Mouse (Mus musculus): ENCODE measurements around the gene Them5. TPM values are rescaled to one million over a fixed set of nuclear protein-coding genes. Genes with fewer than 3 reads are reported as not detected.

The Them5 gene
- total RNA-seq (2023), result not detected in 4 replicates

DNA sequence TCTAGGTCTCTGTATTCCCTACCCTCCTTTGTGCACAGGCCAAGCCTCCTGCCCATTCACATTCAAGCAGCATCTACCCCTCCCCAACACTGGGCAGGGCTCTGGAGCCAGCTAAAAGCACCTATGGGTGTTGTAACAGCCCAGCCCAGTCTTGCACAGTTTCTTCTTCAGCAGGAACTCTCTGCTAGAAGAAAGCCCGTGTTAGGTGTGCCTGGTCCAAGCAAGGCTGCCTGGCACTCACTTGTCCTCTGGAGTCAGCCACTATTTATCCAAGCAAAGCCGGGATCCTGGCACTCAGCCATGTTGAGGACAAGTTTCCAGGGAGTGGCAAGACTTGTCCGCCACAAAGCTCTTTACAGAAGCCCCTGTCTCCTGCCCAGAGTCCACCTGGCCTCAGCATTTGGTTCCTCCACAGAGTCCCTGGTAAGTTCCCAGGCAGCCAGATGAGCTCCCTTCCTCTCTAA, at the start of gene Them5:
Gene Them5, plus strand, starts transcription at position 141 of the 464 bp plus-strand sequence.

DNA sequence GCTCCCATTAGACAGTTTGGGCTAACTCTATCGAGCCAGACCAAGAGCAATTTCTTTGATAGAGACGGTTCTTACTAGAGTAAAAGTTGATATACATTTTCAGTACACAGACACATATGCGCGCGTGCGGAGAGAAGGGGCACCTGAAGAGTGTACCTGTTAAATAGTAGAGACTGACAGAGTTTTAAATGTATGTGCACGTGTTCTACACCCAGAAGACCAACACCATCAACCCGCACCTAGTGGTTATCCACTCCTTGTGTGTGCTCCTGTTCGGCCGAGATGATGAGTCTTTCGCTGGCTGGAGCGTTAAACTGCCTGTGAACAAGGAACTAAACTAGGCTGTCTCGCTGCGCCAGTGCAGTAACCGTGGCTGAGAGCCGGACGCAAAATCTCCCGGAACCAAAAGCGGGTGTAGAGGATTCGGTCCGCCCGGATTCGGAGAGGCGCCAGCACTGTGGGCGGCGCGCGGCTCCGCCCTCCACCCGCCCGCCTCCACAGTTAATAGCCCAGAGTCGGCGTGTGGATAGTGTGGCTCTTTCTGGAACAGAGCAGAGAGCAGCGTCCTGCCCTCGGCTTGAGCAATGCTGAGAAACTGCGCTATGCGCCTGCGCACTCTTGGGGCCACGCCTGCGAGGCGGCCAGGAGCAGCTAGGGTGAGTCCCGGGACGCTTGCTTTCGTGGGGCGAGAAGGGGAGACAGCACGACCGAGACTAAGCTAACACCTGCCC, 32.1 kb upstream of the Them5 start, which contains the start of gene Them4:
Gene Them4, plus strand, starts transcription at position 457 of the 731 bp plus-strand sequence.

DNA sequence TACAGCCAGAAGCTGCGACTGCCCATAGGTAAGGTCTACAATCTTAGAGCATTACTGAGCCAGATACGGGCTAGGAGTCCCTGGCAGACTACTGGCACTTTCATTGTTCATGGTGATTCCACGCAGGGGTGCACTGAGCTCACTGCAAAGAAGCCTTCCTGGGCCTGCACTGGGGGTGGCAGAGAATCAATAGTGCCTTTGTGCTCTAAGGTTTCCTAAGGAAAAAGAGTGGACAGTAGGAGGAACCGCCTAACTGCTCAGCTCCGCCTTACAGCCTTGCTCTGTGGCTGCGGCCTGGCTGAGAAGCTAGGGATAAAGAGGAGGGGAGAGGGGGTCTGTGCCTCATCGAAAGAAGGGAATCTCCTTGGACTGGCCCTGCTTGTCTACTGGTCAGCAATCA, 20.2 kb downstream of the Them5 start, which contains the start of gene C2cd4d:
Gene C2cd4d, plus strand, starts transcription at position 301 of the 400 bp plus-strand sequence.

DNA sequence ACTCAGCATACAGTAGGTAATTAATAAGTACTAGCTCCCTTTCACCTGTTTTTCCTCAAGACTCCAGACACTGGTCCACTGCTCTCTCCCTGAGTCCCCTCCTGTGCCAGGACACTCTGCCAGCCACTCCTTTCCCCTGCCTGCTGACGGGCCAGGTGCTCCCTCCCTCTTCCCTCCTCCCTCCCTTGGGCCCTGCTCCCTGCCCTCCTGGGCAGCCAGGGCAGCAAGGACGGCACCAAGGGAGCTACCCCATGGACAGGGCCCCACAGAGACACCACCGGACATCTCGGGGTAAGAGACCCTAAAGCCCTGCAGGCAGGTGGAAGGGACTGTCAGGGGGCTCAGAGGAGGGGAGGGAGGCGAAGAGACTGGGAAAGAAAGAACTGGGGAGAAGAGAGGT, 30.7 kb downstream of the Them5 start, which contains the start of gene Rorc:
Gene Rorc, plus strand, starts transcription at position 154 of the 400 bp plus-strand sequence.

Other genes with a start within 250 kb of the Them5 start
- not detected in 4 replicates for gene Gm10696, start 163.9 kb upstream of the Them5 start, total RNA-seq (2023)
- not detected in 4 replicates for gene Gm5286, start 145.4 kb upstream of the Them5 start, total RNA-seq (2023)
- not detected in 4 replicates for gene Gm4778, start 78.1 kb upstream of the Them5 start, total RNA-seq (2023)
- gene Them4, start 32.0 kb upstream of the Them5 start, total RNA-seq (2023), result 1.8 to 2.0 TPM (median 1.9 TPM) in 4 replicates
- gene C2cd4d, start 20.3 kb downstream of the Them5 start, total RNA-seq (2023), result not detected in 4 replicates
- gene Rorc, start 30.7 kb downstream of the Them5 start, total RNA-seq (2023), result 0.25 TPM in 1 of 4 replicates, not detected in the others
- not detected in 4 replicates for gene Lingo4, start 56.4 kb downstream of the Them5 start, total RNA-seq (2023)
- gene Tdrkh, start 71.2 kb downstream of the Them5 start, total RNA-seq (2023), result 1.1 to 2.9 TPM (median 2.0 TPM) in 4 replicates
- 27.7 to 37.1 TPM (median 31.7 TPM) in 4 replicates for gene Mrpl9, start 101.2 kb downstream of the Them5 start, total RNA-seq (2023)
- not detected in 4 replicates for gene Oaz3, start 101.8 kb downstream of the Them5 start, total RNA-seq (2023)
- gene Celf3, start 136.2 kb downstream of the Them5 start, total RNA-seq (2023), result not detected in 4 replicates
- 1.4 to 1.7 TPM in 2 of 4 replicates, not detected in the others for gene Riiad1, start 138.2 kb downstream of the Them5 start, total RNA-seq (2023)
- gene Snx27, start 240.6 kb downstream of the Them5 start, total RNA-seq (2023), result 27.4 to 35.4 TPM (median 31.1 TPM) in 4 replicates